Mouse (Mus musculus) ES-Bruce4 (cell line): Measurements from ENCODE around the gene Oas1f. TPM values are rescaled to one million over a fixed set of nuclear protein-coding genes. Genes with fewer than 3 reads are reported as not detected.
A peak's percentile ranks its signal among the peaks of the same experiment; 100 is the strongest.

Source experiments
- H3K27ac ChIP-seq: 2 replicates; pipeline ENCODE4 v1.5.1; 2012; ENCODE audit warnings: low read length, inconsistent platforms; ENCODE audit not compliant: insufficient read depth
- H3K27me3 ChIP-seq: 2 replicates; pipeline ENCODE4 v1.6.1; 2012; ENCODE audit warnings: mild to moderate bottlenecking, low read length, inconsistent platforms; ENCODE audit not compliant: control insufficient read depth, poor library complexity, insufficient read depth, severe bottlenecking
- H3K36me3 ChIP-seq: 2 replicates; pipeline ENCODE4 v1.6.1; 2012; ENCODE audit warnings: inconsistent platforms, mild to moderate bottlenecking, low read length, moderate library complexity; ENCODE audit not compliant: control insufficient read depth, poor library complexity, insufficient read depth, severe bottlenecking
- H3K4me1 ChIP-seq: one replicate; pipeline ENCODE4 v1.8.1; 2011; ENCODE audit warnings: low read length; ENCODE audit not compliant: control insufficient read depth, insufficient read depth
- H3K4me3 ChIP-seq: 2 replicates; pipeline ENCODE4 v1.5.1; 2011; ENCODE audit warnings: low read depth, mild to moderate bottlenecking, low read length
- H3K9ac ChIP-seq: 2 replicates; pipeline ENCODE4 v1.6.1; 2012; ENCODE audit warnings: low read depth, mild to moderate bottlenecking, inconsistent platforms; ENCODE audit not compliant: poor library complexity, severe bottlenecking
- H3K9me3 ChIP-seq: replicated peaks from 2 replicates; pipeline ENCODE4 v1.6.1; 2012; ENCODE audit warnings: mild to moderate bottlenecking, low read length, inconsistent platforms; ENCODE audit not compliant: control insufficient read depth, poor library complexity, insufficient read depth, severe bottlenecking
- CTCF ChIP-seq: IDR thresholded peaks from one replicate; pipeline ENCODE4 v1.8.1; 2011; ENCODE audit warnings: low read depth, low read length
- EP300 ChIP-seq: IDR thresholded peaks from 2 replicates; pipeline ENCODE4 v1.6.1; 2011; ENCODE audit warnings: low read depth, low read length; ENCODE audit not compliant: insufficient read depth
- POLR2A ChIP-seq: IDR thresholded peaks from one replicate; pipeline ENCODE4 v1.8.1; 2011; ENCODE audit warnings: low read length; ENCODE audit not compliant: insufficient read depth
- polyA plus RNA-seq: library from polyadenylated mRNA; stranded (reverse); fragments of >200 nt; gene quantifications from 2 replicates; pipeline ENCODE4 v1.2.4, GENCODE M21; 2011; ENCODE audit warnings: low read depth; ENCODE audit not compliant: missing spikeins, insufficient read depth, insufficient read length

Gene Oas1f
- polyA plus RNA-seq, 1 experiment: not detected

DNA sequence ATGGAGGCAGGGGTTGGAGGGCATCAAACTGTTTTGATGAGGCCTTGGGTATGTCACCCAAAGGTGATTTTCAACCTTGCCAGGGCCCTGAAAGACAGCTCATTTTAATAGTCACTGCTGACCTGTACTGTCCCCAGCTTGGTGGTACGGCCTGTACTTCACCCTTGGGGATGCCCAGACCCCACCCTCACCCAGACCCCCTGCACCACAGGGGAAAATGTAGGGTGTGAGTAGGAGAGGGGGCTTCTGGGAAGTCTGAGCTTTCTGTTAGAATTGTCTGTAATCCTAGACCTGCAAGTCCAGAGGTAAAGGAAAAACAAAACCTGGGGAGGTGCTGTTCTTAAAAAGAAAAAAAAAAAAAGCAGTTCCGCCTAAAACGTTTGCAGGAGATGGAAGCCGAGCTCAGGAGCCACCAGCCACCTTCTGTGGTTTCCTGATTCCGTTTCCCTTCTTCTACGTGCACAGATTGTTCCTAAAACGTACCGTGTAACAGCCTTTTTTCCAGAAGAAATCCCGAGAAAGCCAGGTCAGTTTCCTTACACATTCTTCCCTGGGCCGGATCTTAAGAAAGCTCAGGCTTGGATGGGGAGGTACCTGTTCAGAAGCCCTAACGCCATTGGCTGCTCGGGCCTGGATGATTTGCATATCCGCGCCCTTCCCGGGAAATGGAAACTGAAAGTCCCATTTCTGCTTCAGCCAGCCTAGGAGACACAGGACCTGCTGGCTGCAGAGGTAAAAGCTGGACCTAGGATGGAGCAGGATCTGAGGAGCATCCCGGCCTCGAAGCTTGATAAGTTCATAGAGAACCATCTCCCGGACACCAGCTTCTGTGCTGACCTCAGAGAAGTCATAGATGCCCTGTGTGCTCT lies 35.0 kb upstream of the Oas1f start, which contains the start of gene Oas1c:
Oas1c (minus strand) TSS at position 564 of the 869 bp plus-strand sequence.
- H3K9ac ChIP-seq: peak within 1 kb of the TSS; percentile 64

DNA sequence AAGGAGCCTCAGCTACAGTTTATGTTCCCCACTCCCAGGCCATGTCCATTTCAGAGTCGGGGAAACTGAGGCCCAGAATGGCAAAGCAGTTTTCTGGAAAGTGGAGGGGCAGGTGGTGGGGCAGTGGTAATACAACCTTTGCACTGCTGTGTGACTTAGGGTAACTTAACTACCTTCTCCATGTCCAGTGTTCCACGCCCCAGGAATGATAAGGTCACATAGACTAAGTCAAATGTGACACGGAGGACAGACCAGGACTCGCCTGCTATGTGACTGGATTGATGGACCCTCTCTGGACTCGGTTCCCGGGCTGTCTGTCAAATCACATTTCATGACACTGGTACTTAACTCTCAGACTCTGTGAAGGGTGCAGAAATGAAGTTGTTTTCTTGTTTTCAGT lies 34.1 kb upstream of the Oas1f start:
- Histone ChIP-seq H3K4me3 (peak overlapping the region; percentile 19; the same call in 1 of the 2 replicates), H3K9ac (no peak overlapping the region), H3K4me1 (no peaks in the 10 kb centered on the region), H3K9me3 (no peaks in the 10 kb centered on the region), H3K27ac (no peak overlapping the region), H3K27me3 (no peaks in the 10 kb centered on the region), H3K36me3 (no peaks in the 10 kb centered on the region)
- TF ChIP-seq POLR2A (no peak), CTCF (no peak), EP300 (no peak)

More for the DNA sequence above, 35.0 kb upstream of the Oas1f start, which contains the start of gene Oas1c:
- no peaks in the 10 kb centered on the region for H3K4me1 ChIP-seq
- H3K27me3 ChIP-seq: no peaks in the 10 kb centered on the region
- no peaks in the 10 kb centered on the region for H3K36me3 ChIP-seq
- H3K9me3 ChIP-seq: no peaks in the 10 kb centered on the region
- TF ChIP-seq POLR2A (peak; percentile 51), CTCF (no peak)
- peak within 1 kb of the TSS; percentile 73 for H3K27ac ChIP-seq
- H3K4me3 ChIP-seq: peak within 1 kb of the TSS; percentile 56

GRCm38 (mm10) chr5:120815949-120816348 lies 31.2 kb upstream of the Oas1f start:
- Histone ChIP-seq H3K27me3 (no peaks in the 10 kb centered on the region), H3K36me3 (no peaks in the 10 kb centered on the region), H3K27ac (no peak overlapping the region), H3K9me3 (no peaks in the 10 kb centered on the region), H3K4me1 (no peaks in the 10 kb centered on the region), H3K4me3 (no peak overlapping the region), H3K9ac (no peak overlapping the region)
- TF ChIP-seq EP300 (no peak), CTCF (peak; percentile 41)

DNA sequence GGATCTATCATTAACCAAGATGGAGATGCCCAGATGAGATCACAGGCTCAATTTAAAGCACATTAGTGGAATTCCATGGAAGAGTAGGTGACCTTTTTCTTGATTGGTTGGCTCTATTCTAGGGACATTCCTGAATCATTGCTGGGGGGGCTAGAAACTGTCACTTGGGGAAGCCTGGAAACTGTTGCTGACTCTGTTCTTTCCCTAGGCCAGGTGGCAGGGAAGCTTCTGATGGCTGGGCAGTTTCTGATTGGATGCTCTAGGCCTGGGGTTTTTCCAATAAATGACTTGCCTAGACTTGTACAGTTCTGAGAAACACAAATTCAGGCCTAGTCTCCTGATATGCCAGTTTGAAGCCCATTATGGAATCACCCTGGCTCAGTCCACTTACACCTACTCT lies 28.2 kb upstream of the Oas1f start:
- no peak for TF ChIP-seq CTCF
- TF ChIP-seq POLR2A: no peak
- no peak for TF ChIP-seq EP300
- no peak overlapping the region for H3K9ac ChIP-seq
- H3K27me3 ChIP-seq: no peaks in the 10 kb centered on the region
- no peaks in the 10 kb centered on the region for H3K4me1 ChIP-seq
- no peak overlapping the region for H3K4me3 ChIP-seq
- H3K9me3 ChIP-seq: no peaks in the 10 kb centered on the region
- no peak overlapping the region for H3K27ac ChIP-seq
- no peaks in the 10 kb centered on the region for H3K36me3 ChIP-seq

DNA sequence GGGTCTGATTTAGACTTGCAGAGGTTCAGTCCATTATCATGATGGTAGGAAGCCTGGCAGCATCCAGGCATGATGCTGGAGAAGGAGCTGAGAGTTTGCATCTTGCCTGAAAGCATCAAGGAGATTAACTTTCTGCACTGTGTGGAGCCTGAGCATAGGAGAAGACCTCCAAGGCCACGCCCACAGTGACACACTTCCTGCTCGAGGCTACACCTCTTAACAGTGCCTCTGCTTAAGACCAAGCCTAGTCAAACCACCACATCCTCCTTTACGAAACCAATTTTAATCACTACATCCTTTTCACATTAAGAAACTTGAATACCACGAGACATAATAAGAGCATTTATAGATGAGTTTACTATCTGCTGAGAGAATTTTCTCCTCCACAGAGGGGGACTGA lies 16.1 kb upstream of the Oas1f start:
- no peak overlapping the region for H3K9ac ChIP-seq
- peaks cover 12% of the 10 kb centered on the region for H3K27me3 ChIP-seq
- no peaks in the 10 kb centered on the region for H3K4me1 ChIP-seq
- no peaks in the 10 kb centered on the region for H3K36me3 ChIP-seq
- H3K27ac ChIP-seq: no peak overlapping the region
- no peak for TF ChIP-seq POLR2A
- TF ChIP-seq EP300: no peak
- TF ChIP-seq CTCF: no peak
- H3K9me3 ChIP-seq: peaks cover 23% of the 10 kb centered on the region
- H3K4me3 ChIP-seq: no peak overlapping the region
